Mouse (Mus musculus) neural tube, embryonic 13.5 days (tissue): Measurements from ENCODE around the gene Fgf12. TPM values are rescaled to one million over a fixed set of nuclear protein-coding genes. Genes with fewer than 3 reads are reported as not detected.
A peak's percentile ranks its signal among the peaks of the same experiment; 100 is the strongest.

ENCODE experiments used
- ATAC-seq: fragments of 200-750 bp; cut with Nextera tagmentation; 2 replicates; pipeline ENCODE4 v1.8.0; 2017; ENCODE audit warnings: low read depth, mild to moderate bottlenecking, moderate TSS enrichment, moderate library complexity
- H3K27ac ChIP-seq: fragments of 300-500 bp; sonication (generic); replicated peaks from 2 replicates; pipeline ENCODE4 v1.5.1; 2015; ENCODE audit warnings: moderate library complexity, mild to moderate bottlenecking, inconsistent platforms
- H3K27me3 ChIP-seq: fragments of 300-500 bp; sonication (generic); 2 replicates; pipeline ENCODE4 v1.6.1; 2015; ENCODE audit warnings: mild to moderate bottlenecking, inconsistent platforms
- H3K36me3 ChIP-seq: fragments of 300-500 bp; sonication (generic); 2 replicates; pipeline ENCODE4 v1.6.1; 2015; ENCODE audit warnings: mild to moderate bottlenecking, inconsistent platforms
- H3K4me1 ChIP-seq: fragments of 300-500 bp; sonication (generic); replicated peaks from 2 replicates; pipeline ENCODE4 v1.6.1; 2015; ENCODE audit warnings: inconsistent platforms
- H3K4me2 ChIP-seq: fragments of 300-500 bp; sonication (generic); 2 replicates; pipeline ENCODE4 v1.6.1; 2015; ENCODE audit warnings: inconsistent platforms, mild to moderate bottlenecking, moderate library complexity
- H3K4me3 ChIP-seq: fragments of 300-500 bp; sonication (generic); 2 replicates; pipeline ENCODE4 v1.5.1; 2015; ENCODE audit warnings: mild to moderate bottlenecking, inconsistent platforms
- H3K9ac ChIP-seq: fragments of 300-500 bp; sonication (generic); 2 replicates; pipeline ENCODE4 v1.6.1; 2015; ENCODE audit warnings: moderate library complexity, mild to moderate bottlenecking, inconsistent platforms
- H3K9me3 ChIP-seq: fragments of 300-500 bp; sonication (generic); 2 replicates; pipeline ENCODE4 v1.6.1; 2016; ENCODE audit warnings: inconsistent platforms
- WGBS: fragments of 180-500 bp; shearing (Covaris S2); methylation state at CpG from one replicate; pipeline ENCODE4 v1.1.7; 2015; 5-methylcytosine and 5-hydroxymethylcytosine counted together
- polyA plus RNA-seq: library from polyadenylated mRNA; unstranded; fragments of >200 nt; fragmentation: Nextera tagmentation; extraction: Ambion mirVana; gene quantifications from 2 replicates; pipeline ENCODE4 v1.2.1, GENCODE M21; 2015

Fgf12 gene
- polyA plus RNA-seq, 1 experiment from 2014 or later, result 34.5 TPM

GRCm38 (mm10) chr16:28446334-28447113 is 306.3 kb downstream of the Fgf12 start:
- Histone ChIP-seq H3K4me1 (peaks cover 26% of the 10 kb centered on the region), H3K27me3 (peaks cover 26% of the 10 kb centered on the region), H3K9ac (peak overlapping the region; percentile 87), H3K4me3 (peak overlapping the region; percentile 79), H3K9me3 (no peaks in the 10 kb centered on the region), H3K27ac (peak overlapping the region; percentile 90), H3K36me3 (no peaks in the 10 kb centered on the region), H3K4me2 (peak overlapping the region; percentile 92)
- under 1% methylated on average over 77 of the region's 82 CpGs for WGBS
- peak; percentile 81 for ATAC-seq

DNA sequence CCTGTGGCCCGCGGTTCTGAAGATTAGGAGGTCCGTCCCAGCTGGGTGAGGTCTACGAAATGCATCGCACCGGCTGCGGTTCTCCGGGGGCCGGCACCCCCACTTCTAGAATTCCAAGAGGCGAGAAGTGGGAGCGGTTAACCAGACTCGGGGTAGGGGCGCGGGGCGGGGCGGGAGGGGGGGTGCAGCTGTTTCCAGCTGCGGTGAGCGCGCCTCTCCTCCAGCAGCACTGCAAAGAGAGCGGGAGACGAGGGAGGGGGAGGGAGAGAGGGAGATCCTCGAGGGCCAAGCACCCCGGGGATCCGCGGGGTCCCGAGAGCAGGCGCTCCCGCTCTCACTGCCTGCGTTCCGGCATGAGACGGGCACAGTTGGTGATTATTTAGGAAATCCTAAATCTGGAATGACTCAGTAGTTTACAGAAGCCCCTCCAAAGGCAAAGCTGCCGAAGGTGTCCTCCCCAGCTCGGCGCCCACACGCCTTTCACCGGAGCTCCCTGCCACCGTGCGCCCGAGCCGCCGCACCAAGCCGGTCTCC is 307.0 kb downstream of the Fgf12 start:
- Histone ChIP-seq H3K27ac (peak overlapping the region; percentile 90), H3K4me1 (peaks cover 26% of the 10 kb centered on the region), H3K4me3 (peak overlapping the region; percentile 79), H3K4me2 (peak overlapping the region; percentile 92), H3K9ac (peak overlapping the region; percentile 87), H3K27me3 (peaks cover 26% of the 10 kb centered on the region), H3K36me3 (no peaks in the 10 kb centered on the region), H3K9me3 (no peaks in the 10 kb centered on the region)
- ATAC-seq, result peak; percentile 76
- 1% methylated on average over 37 of the region's 42 CpGs for WGBS

DNA sequence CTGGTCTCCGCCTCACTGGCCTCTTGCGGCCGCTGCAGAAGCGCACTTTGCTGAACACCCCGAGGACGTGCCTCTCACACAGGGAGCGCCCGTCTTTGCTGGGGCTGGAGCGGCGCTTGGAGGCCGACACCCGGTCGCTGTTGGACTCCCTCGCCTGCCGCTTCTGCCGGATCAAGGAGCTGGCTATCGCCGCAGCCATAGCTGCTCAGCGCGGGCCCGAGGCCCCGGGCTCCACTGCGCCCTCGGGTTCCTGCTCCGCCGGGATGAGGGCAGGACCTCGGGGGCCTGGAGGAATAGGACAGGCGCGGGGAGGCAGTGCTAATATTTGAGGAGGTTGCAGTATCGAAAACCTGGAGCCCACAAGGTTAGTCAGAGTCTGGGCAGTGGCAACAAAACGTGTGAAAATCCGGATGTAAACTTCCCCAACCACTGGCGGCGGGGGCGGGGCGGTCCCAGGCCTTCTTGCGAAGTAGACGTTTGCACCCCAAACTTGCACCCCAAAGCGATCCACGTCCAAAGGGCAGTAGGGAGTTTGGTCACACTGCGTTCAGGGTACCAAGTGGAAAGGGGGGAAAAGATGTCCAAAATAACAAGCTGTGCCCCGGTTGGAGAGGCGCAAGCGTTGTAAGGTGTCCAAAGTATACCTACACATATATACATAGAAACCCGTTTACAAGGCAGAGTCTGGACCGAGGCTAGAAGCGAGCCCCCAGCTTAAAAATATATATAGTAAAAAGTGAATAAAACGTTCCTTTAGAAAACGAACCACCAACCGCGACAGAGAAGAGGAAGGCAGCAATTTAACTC is 307.7 kb downstream of the Fgf12 start:
- Histone ChIP-seq H3K4me3 (peak overlapping the region; percentile 79), H3K27ac (peak overlapping the region; percentile 90), H3K9ac (peak overlapping the region; percentile 87), H3K9me3 (no peaks in the 10 kb centered on the region), H3K36me3 (no peaks in the 10 kb centered on the region), H3K27me3 (peaks cover 26% of the 10 kb centered on the region), H3K4me2 (peak overlapping the region; percentile 92), H3K4me1 (peaks cover 26% of the 10 kb centered on the region)
- WGBS, result under 1% methylated on average over 51 of the region's 51 CpGs
- peak; percentile 48 for ATAC-seq

DNA sequence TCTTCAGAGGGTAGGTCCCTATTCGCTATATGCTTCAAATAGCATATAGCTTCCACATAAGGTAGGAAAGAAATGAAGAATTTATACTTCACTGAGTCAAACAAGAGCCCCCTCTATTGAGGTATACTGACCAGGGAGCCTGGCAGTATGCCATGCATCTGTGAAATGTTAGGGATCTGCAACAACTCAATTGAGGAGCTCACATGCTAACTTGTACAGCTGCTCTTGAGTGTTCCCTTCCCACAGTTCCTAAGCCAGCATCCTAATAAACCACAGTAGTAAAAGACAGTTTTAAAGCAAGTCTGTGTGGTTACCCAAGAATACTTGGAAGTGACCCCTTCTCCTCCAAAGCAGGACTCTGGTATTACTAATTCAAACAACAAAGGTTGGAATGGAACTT is 331.3 kb downstream of the Fgf12 start:
- WGBS, result 88% methylated on average over 1 of the region's 1 CpGs
- H3K9ac ChIP-seq, result no peak overlapping the region
- H3K27me3 ChIP-seq, result no peaks in the 10 kb centered on the region
- no peak overlapping the region for H3K4me2 ChIP-seq
- H3K4me1 ChIP-seq, result no peaks in the 10 kb centered on the region
- H3K4me3 ChIP-seq, result no peak overlapping the region
- no peaks in the 10 kb centered on the region for H3K9me3 ChIP-seq
- no peaks in the 10 kb centered on the region for H3K36me3 ChIP-seq
- ATAC-seq, result no peak
- H3K27ac ChIP-seq, result no peak overlapping the region

DNA sequence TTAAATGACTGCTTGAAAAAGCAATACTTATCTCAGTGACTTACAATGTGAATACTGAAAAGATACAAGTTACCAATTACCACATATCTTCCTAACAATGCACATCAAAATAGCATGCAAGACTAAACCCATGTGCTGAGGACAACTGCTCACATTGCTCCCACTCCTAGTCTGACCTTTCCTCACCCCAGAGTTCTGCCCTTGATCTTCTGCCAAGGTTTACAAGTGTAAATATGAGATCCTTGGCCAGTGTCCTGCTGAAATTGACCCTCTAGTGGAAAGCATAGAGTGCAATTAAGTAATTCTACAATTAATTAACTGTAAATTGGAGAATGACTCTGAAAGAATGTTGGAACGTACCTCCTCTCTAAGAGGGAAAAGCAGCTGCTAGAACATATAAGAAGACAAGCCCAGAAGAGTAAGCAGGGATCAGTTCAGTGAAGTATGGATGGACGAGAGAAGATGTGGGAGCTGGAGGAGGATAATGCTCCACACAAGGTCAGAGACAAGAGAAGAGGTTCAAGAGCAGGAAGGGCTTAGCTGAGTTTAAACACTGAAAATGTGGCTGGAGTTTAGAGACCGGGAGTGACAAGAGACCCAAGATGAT is 333.1 kb downstream of the Fgf12 start:
- no peaks in the 10 kb centered on the region for H3K4me1 ChIP-seq
- no peak overlapping the region for H3K9ac ChIP-seq
- H3K27me3 ChIP-seq, result no peaks in the 10 kb centered on the region
- no peak for ATAC-seq
- H3K4me3 ChIP-seq, result no peak overlapping the region
- H3K27ac ChIP-seq, result no peak overlapping the region
- H3K36me3 ChIP-seq, result no peaks in the 10 kb centered on the region
- no peak overlapping the region for H3K4me2 ChIP-seq
- no peaks in the 10 kb centered on the region for H3K9me3 ChIP-seq
- WGBS, result 81% methylated on average over 3 of the region's 3 CpGs

GRCm38 (mm10) chr16:28411210-28411817 is 341.6 kb downstream of the Fgf12 start:
- 60% methylated on average over 5 of the region's 5 CpGs for WGBS
- peak; percentile 71 for ATAC-seq
- H3K36me3 ChIP-seq, result no peaks in the 10 kb centered on the region

DNA sequence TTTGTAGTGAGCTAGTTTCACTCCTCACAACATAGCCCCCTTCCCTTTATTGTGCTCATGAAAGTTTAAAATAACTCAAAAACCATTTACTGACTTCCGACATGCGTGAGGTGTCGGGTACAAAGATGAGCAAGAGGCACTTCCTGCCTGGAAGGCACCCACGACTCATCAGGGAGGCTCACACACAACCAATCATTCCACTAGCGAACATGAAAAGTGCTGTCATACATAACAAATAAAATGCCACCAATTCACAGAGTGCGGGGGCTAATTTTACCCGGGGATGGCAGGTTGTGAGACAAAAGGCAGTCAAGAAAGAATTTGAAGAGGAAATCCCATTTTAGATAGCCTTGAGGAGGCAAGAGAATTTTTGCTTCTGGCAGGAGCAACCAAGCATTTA is 344.6 kb downstream of the Fgf12 start:
- 70% methylated on average over 7 of the region's 7 CpGs for WGBS

More at GRCm38 (mm10) chr16:28411210-28411817, 341.6 kb downstream of the Fgf12 start:
- H3K27me3 ChIP-seq, result no peaks in the 10 kb centered on the region
- H3K4me2 ChIP-seq, result no peak overlapping the region
- no peaks in the 10 kb centered on the region; the same call in 1 of the 2 replicates for H3K4me1 ChIP-seq
- no peak overlapping the region for H3K4me3 ChIP-seq
- 0 out of 2 replicates have a peak overlapping the region, but pooled peaks have one; percentile 34 for H3K27ac ChIP-seq
- H3K9me3 ChIP-seq, result no peaks in the 10 kb centered on the region
- no peak overlapping the region for H3K9ac ChIP-seq

DNA sequence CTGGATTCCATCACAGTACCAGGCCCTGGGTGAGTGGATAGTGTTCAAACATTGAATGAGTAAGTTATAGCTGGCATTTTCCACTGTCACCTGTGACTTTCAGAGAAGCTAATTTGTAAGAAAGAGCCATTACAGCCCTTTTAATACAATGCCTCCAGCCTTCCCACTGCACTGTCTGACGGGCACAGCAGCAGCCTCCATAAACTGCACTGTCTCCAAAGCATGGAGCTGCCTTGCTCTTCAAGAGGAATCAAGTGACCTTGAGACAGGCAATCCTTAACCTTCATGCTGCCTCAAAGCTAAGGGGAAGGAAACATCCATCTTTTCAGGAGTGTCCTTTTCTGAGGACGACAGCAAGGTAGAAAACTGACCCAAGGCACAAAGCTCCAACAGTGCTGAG is 345.0 kb downstream of the Fgf12 start:
- no peak overlapping the region for H3K4me3 ChIP-seq
- H3K36me3 ChIP-seq, result no peaks in the 10 kb centered on the region
- no peaks in the 10 kb centered on the region for H3K9me3 ChIP-seq
- H3K4me2 ChIP-seq, result no peak overlapping the region
- no peak overlapping the region for H3K27ac ChIP-seq
- no peak for ATAC-seq
- H3K27me3 ChIP-seq, result no peaks in the 10 kb centered on the region
- WGBS, result 48% methylated on average over 2 of the region's 2 CpGs
- no peaks in the 10 kb centered on the region; the same call in 1 of the 2 replicates for H3K4me1 ChIP-seq
- H3K9ac ChIP-seq, result no peak overlapping the region

More for the DNA sequence above, 344.6 kb downstream of the Fgf12 start:
- Histone ChIP-seq H3K27ac (no peak overlapping the region), H3K9me3 (no peaks in the 10 kb centered on the region), H3K4me1 (no peaks in the 10 kb centered on the region; the same call in 1 of the 2 replicates), H3K4me3 (no peak overlapping the region), H3K4me2 (no peak overlapping the region), H3K9ac (no peak overlapping the region), H3K27me3 (no peaks in the 10 kb centered on the region), H3K36me3 (no peaks in the 10 kb centered on the region)
- no peak for ATAC-seq

- Histone ChIP-seq H3K4me3 (no peak overlapping the region), H3K27me3 (no peaks in the 10 kb centered on the region), H3K9ac (no peak overlapping the region), H3K36me3 (no peaks in the 10 kb centered on the region), H3K4me1 (no peaks in the 10 kb centered on the region; the same call in 1 of the 2 replicates), H3K9me3 (no peaks in the 10 kb centered on the region), H3K4me2 (no peak overlapping the region), H3K27ac (no peak overlapping the region)
- WGBS, result 93% methylated on average over 1 of the region's 1 CpGs
- ATAC-seq, result no peak
These were observed 348.7 kb downstream of the Fgf12 start for GRCm38 (mm10) chr16:28404156-28404555.

GRCm38 (mm10) chr16:28402701-28403100 is 350.2 kb downstream of the Fgf12 start:
- Histone ChIP-seq H3K4me2 (no peak overlapping the region), H3K36me3 (no peaks in the 10 kb centered on the region), H3K4me3 (no peak overlapping the region), H3K9ac (no peak overlapping the region), H3K27me3 (no peaks in the 10 kb centered on the region), H3K4me1 (no peaks in the 10 kb centered on the region), H3K27ac (no peak overlapping the region), H3K9me3 (no peaks in the 10 kb centered on the region)
- no peak for ATAC-seq
- 57% methylated on average over 4 of the region's 4 CpGs for WGBS

GRCm38 (mm10) chr16:28391283-28391682 is 361.6 kb downstream of the Fgf12 start:
- no peak overlapping the region for H3K4me2 ChIP-seq
- no peak for ATAC-seq
- H3K9ac ChIP-seq, result no peak overlapping the region
- H3K36me3 ChIP-seq, result no peaks in the 10 kb centered on the region
- H3K4me3 ChIP-seq, result no peak overlapping the region
- H3K27ac ChIP-seq, result no peak overlapping the region
- no peaks in the 10 kb centered on the region for H3K4me1 ChIP-seq
- H3K27me3 ChIP-seq, result no peaks in the 10 kb centered on the region
- WGBS, result 91% methylated on average over 5 of the region's 5 CpGs
- H3K9me3 ChIP-seq, result no peaks in the 10 kb centered on the region
